Mouse (Mus musculus): ENCODE data around the gene Agk.

The Agk gene

DNA sequence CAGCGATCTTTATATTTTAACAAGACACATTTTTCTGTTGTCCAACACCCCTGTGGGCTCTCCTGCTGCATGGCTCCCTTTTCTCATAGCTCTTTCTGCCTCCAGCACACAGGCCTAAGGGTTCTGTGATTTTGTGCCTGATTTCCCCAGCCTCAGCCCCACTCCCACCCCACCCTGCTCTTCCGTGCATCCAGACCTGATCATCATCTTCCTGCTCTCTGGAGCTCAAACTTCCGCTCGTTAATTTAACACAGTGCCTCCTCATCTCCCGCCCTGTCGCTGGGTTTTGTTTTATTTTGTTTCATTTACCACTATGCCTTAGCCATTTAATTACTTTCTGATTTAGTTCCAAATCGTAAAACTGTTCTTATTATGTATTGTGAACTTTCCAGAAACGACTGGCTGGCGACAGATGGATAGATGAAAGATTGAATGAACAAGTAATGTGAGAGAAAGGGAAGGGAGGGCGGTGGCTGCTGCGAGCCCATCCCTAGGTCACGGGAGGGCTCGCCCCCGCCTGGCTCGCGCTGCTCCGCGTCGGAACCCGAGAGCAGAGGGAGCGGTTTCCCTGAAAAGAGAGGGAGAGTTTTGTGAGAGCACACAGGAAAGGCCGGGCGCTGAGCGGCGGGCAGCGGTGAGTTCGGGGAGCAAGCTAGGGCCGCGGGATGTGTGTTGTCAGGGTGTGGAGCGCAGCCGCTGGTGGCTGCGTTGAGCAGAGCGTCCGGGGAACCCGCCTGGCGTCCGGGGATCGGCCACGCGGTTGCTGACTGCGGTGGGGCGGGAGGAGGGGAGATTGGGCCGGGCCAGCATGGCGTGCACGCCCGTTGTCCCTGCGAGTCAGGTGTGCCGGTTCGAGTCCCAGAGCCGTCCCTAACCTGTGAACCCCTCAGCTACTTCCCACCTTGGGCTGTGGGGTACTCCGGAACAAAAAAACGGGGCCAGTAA is at the start of gene Agk:
Gene Agk (plus strand): TSS at position 276 of the 945 bp plus-strand sequence.
- DNase-seq = peak; percentile 89

DNA sequence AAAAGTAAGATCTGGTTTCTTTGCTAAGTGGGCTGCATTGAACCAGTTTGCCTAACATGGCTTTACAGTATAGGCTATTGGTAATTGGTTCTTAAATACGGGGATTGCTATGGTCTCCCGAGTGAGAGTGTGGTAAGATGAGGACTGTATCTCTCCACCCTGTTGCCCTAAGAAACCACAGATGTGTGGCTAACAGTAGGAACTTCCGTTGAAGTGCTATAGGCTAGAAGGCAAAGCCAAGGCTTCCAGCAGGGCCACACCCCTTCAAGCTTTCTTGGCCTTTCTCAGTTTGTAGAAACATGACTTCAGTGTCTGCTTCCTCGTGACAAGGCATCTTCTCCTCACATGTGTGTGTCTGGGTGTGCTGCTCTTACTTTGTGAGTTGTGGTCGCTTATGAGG is 24.3 kb upstream of the Agk start:
- DNase-seq = no peak

DNA sequence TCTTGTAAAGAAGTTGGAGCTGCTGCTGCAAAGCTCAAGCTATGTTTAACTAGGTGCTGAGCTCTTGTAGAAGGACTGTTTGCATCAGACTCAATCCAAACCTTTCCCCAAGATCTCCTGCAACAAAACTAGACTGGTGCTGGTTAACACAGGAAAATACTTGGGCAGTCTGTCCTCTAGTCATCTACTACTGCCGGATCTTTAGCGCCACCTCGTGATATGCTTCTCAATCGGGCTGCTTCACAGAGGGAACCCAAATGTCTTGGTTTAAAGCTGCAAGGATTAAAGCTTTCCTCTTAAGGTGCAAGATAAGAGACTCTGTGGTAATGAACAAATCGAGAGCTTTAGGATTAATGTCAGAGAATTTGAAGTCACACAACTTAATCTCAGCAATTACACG is 21.6 kb upstream of the Agk start:
- peak; percentile 67 for DNase-seq

DNA sequence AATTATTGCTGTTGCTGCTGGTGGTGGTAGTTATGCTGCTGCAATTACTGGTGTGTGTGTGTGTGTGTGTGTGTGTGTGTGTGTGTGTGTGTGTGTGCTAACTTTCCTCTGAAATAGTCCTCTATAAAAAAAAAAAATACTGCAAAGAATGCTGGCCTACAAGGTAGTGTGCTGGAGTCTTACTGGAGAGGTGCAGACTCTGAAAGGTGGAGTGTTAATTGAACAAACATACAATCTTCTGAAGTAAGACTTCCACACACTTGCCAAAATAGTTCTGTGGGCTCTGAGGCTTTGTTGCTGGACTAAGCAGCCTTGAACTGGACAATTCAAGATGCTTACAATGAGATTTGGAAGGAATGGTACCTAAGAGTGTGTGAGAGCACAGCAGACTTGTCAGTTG is 20.0 kb upstream of the Agk start:
- no peak for DNase-seq

DNA sequence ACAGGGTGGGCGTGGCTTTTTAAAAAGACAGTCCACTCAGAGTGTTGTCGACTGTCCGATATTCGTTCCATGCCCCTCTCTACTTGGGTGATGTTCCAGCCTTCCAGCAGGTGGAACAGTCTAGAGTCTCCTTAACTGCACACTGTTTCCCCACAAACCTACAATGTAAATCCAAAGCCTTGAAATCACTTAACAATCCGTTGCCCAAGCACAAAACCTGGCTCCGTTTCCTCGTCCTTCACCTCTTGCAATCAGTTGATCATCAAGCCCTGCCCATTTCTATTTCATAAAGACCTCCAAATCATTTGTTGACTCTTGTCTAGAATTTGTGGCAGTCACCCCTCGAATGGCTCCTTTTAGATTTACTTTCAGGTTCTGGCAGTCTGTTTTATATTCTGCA is 1.4 kb downstream of the Agk start:
- no peak for DNase-seq

DNA sequence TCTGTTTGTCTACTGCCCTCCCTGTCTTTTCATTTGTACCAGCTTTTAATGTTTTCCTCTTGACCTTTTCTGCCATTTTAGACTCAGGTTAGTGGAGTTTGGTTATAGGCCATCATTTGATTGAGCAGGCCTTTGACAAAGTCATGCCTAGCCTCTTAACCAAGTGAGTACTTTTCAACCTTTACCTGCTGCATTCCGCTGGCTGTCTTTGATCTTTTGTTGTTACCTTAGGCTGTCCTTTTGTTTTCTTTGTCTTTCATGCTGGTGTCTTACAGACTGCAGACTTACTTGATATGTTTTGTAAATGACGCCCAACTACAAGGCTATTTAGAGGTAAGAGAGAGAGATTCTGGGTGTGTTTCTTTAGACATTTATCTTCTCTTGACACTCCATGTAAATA is 8.5 kb downstream of the Agk start:
- DNase-seq = no peak

DNA sequence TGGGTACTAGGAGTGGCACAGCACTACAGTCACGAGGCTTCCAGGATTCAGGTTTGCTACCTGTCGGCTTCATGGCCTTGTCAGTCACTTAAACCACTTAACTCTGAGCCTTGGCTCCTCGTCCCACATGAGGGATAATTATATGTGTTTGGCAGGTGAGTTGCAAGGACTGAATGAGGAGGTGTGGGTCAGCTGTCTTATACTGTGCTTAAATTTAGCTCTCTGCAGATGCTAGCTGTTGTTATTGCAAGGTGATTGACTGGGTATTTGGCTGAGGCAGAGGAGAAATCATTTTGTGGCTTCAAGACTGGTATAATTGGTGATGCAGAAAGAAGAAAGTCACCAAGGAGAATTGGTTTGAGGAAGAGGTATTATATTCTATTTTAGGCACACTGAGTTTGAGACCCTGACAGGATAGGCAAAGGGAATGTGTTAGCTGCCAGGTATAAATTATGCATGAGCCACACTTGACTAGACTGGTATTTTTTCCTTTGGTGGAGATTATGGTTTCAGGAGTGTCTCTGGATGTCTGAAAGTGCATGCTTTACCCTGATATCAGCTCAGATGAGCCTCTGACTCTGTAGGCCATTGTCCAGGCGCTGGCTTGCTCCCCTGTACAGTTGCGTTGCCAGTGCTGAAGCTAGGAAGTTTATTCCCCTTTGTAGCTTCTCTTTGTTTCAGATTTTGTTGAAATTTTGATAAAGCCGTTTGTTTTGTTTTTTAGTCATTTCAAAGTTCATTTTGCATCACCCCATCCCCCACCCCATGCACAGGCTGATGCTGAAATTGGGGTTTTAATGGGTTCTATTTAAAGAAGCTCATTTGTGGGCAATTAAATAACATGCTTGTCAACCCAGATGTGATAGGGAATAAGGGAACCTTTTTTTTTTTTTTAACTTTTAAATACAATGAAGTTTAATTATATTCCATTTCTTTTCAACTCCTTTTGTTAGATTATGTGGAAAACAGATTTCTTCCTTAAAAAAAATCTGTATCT is 12.1 kb downstream of the Agk start:
- no peak for DNase-seq

DNA sequence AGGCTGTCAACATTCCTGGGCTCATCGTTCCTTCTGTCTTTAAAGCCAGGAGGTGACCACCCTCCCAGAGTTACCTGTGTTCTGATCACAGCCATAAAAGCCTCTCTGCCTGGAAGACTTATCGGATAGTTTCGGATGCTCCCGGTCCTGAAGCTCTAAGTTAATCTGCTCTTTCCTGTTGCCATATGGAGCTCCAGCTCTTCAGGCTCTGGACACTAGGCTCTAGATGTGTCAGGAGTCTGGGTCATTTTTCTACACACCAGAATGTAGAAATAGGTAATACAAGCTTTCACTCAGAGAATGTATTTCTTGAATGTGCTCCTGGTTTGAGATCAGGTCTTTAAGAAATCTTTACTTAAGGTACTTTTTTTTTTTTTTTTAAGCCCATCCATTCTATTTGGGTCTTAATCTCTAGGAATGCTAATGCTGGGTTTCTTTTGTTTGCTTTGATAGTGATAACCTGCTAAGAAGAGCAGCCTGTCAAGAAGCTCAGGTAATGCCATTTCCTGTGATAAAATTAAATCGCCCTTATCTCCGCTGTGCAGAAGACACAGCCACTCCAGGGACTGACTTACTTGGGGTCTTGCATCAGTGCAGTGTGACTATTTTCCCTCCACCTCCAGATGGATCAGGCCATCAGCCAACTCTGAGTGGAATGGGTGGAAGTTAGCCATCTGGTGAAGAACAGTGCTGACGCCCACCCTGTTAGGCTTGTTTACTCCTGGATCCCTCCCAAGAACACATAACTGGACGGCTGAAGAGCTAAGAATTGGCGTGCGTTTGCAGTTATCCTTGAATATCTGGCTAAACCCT is 22.2 kb downstream of the Agk start:
- DNase-seq = no peak

DNA sequence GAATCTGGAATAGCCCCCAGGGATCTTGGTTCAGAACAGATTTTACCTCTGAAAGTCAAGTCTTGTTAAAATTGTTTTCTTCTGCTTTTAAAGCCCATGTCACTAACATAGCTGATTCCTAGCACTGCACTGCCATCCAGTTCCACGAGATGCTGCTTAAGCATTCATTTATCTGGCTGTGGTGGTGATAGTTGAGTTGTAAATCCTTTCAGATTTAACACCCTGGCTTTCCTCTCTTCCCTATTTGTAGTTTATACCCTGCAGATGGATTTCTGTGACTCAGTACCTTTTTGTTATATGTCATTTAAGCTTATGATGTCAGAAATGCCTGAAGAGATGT is 22.8 kb downstream of the Agk start:
- no peak for DNase-seq

DNA sequence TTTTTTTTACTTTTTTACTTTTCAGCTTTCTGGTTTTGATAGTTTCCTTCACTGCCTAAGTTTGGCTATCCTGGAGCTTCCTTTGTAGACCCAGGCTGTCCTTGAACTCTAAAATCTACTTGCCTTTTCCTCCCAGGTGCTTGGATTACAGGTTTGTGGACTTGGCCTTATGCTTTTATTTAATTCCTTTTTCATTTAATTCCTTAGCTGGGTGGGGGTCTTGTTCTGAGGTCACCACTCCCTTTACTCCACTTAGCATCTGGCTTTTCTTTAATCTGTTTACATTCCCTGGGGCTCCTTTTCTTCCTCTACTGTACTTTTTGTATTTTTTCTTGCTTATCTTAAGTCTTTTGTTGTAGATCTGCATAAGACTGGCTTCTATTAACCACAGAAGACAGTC is 25.1 kb downstream of the Agk start:
- no peak for DNase-seq

DNA sequence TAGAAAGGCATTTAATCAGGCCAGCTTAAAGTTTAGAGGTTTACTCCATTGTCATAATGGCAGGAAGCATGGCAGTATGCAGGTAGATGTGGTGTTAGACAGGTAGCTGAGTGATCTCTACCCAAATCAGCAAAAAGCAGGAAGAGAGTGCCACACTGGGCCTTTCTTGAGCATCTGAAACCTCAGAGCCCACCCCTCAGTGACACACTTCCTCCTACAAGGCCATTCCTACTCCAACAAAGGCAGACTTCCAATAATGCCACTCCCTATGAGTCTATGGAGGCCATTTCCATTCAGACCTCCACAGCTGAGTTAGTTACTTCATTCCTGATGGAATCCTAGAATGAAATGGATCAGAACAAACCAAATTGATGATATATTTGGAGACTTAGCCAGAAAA is 25.9 kb downstream of the Agk start:
- DNase-seq = no peak

DNA sequence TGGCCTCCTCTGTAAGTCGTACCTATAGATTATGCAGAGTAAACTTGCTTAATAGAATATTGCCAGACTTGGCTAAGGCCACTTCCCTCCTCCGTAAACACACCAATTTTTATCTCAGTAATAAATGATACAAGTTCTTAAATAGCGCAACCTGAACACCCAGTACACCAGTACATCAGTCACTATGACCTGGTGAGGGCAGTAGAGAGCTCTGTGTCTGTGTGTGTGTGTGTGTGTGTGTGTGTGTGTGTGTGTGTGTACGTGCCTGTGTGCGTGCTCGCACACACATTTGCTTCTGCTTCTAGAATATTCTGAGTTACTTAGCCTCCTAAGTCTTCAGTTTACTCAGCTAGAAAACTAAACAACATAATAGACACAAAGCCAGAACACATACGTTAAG is 28.4 kb downstream of the Agk start:
- peak; percentile 7 for DNase-seq

DNA sequence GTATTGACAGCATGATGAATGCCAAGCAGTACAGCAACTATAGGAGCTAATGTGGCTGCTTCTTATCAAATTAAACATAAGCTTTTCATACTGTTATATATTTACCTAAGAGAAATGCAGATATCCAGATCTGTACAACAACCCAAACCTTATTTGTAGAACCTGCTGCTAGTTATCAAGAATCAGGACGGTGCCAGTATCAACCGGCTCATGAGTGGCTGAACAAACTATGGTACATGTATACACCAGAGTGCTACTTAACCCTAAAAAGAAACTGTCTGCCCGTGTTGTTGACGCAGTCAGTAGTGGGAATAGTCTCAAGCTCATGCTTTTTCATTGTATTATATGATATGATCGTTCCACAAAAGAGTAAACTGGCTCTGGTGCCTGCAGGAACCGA is 46.1 kb downstream of the Agk start:
- no peak for DNase-seq

DNA sequence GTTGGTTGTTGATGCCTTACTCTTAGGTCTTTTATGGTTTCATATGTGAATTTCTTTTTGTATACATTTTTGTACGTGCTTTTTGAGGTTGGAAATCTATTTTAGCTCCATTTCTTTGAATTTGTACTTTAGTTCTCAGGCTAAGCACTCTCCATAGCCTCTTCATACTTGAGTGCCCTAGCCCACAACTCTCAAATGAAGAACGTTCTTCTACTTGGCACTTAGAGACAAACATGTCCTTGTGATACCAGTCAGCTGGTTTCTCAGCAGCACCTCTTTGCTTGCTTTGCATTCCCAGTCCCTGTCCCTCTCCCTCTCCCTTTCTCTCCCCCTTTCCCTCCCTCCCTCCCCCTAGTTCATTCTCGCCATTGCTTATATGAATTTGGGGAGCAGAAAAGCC is 55.2 kb downstream of the Agk start:
- DNase-seq = no peak

DNA sequence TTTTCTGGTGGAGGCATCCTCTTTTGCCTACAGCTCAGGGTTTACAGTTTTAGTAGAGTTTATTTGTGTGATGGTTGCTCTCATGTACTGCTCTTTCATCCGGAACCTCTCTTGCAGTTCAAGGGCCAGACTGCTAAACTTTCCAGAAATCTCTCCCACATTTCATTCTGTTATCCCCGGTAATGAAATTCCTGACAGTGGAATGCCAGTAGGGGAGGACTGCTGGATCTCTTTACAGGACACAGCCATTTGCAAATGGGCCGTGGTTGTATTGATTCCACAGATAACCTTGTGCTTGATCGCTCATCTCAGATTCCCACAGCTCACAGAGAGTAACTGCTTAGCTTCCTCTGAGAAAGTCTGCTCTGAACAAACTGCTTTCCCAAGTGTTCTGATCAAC is 56.9 kb downstream of the Agk start:
- no peak for DNase-seq

DNA sequence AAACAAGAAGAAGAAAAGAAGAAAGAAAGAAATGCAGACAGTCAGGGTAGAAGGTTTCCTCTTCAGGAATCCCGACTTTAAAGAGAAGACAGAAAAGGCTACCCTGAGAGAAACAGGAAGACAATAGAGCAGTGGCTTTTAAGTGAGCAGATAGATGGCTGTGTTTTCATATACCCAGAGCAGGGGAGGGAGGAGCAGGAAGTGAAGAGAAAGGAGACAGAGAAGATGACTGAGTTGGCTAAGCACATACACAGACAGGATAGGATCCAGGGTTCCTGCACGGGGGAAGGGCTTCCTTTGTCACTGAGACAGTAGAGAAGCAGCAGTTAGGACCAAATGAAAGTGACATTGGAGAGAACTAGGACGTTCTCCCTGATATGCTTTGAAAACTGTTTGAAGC is 60.7 kb downstream of the Agk start:
- no peak for DNase-seq

DNA sequence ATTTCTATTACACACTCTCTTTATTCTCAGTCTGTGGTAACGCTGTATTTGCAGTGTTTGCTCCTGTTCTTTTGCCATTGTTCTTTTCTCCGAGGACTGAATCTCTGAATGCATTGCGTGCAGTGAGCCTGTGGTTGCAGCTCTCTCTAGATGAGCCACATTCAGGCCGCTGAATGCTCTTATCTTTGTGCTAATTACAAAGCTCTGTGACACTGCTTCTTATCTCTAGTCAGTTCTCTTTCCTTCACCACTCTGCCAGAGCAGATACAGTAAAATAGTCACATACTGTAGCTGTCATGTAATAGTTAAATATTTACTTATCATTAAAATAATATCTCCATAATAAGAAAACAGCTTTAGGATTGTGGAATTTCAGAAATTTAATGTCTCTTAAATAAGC is 63.7 kb downstream of the Agk start:
- DNase-seq = no peak

DNA sequence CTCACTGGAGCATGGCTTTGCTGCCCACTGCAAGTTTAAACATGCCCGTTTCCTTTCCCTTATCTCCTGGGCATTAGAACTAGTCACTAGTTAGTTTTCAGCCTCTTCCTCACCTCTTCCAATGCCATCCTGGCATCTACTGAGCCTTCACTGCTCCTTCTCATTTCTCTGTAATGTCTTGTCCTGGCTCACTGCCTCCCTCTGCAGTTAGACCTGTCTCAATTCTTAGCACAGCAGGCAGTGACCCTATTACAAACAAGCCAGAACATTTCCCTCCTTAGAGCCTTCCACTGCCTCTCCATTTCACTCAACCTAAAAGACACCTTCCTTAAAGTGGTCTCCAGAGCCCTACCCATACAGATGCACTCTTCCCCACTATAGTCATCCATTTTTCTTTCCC is 66.0 kb downstream of the Agk start:
- peak; percentile 2 for DNase-seq

DNA sequence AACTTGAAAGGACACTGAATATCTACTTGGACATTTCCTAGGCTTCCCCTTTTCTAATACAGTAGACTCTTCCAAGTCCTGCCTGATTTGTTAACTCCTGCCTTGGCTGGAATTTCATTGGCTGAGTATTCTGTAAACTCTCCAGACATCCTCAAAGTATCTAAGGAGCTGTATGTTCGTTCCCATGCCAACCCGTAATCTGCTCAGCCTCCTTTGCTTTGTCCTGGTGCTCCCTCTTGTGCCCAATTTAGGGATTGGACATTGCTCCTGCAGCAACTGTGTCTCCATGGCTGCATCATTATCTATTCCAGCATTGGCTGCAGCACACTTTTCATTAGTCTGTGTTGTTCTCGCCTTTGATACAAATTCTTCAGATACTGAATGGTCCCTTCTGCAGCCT is 68.2 kb downstream of the Agk start:
- DNase-seq = peak; percentile 81

DNA sequence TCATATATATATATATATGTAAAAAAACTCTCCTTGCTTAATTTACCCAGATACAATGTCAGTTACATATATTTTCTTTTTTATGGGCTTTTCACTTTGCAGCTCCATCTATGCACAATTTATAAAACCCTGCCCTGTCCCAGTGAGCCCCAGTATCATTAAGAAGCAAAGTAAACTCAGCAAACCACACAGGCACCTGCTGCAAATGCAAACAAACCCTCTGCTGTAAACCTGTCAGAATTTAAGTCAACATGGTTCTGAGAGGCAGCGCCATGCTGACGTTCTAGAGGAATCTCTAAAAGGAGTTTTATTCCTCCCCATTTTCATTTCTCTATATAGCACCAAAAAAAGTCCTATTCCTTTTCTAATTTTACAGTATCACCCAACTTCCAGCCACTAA is 77.1 kb downstream of the Agk start:
- no peak for DNase-seq

DNA sequence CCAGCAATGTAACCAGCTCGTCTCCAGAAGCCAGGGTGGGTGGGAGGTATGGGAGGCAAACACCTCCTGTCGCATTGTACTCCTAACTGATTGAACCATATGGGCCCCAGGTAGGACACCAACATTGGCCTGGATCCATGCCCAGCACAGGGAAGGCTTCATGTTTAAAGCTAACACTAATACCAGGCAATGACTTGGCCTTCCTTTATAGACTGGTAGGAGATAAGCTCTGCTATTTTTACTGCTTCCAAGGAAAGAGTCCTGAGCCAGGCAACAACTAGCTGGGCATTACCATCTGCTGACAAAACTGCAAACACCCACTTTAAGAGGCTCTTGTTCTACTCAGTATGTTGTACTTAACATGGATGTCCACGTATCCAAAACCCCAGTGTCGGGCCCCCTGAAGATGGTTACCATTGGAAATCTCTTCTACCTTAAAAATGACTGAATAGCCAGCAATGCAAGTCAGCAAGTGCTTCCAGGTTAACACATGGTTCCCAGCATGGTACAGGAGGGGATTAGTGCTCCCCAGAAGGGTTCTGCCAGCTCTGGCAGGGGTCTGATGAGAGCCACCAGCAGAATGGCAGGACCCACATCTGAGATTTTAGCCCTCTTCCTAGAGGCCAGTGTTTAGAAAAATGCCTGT is 78.8 kb downstream of the Agk start:
- no peak for DNase-seq

DNA sequence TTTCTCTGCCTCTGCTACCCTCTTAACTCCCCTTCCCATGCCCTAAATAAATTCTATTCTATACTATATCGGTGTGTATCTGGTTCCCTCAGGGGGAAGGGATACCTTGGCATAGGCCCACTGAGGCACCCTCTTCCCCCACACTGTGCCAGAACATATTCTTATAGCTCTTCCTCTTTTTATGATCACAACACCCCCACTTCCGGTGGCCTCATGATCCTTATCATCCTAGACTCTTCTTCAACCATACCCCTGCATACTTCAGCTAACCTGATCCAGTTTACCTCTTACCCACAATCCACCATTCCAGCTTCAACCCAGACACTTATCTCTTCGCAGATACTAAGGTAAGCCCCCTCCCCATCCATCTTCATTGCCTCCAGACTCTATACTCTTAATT is 86.1 kb downstream of the Agk start:
- DNase-seq = no peak

DNA sequence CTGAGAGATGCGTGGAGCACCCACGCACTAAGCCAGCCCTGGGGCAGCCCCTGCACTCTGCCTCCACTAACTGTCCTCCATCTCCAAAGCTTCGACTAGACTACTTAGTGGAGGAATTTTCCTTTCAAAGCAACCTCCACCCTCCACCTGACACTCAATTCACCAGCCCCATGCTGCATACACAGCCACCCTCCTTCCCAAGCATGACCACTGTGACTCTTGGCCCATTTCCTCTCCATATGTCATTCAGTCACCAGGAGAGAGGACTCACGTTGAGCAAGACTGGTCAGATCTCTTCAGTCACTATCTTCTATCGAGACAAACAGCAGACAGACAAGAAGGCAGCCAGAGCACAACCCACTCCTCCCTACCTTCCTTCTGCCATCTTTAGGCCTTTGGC is 88.1 kb downstream of the Agk start:
- DNase-seq = no peak
